Mouse (Mus musculus) intestine, embryonic 15.5 days (tissue): ENCODE data around the gene 2610528A11Rik. TPM values are rescaled to one million over a fixed set of nuclear protein-coding genes. Genes with fewer than 3 reads are reported as not detected.

ENCODE experiments used
- ATAC-seq: fragments of 200-750 bp; cut with Nextera tagmentation; 2 replicates; pipeline ENCODE4 v1.8.0; 2017; ENCODE audit warnings: moderate TSS enrichment, moderate library complexity
- H3K27ac ChIP-seq: fragments of 300-500 bp; sonication (generic); 2 replicates; pipeline ENCODE4 v1.5.1; 2015; ENCODE audit warnings: mild to moderate bottlenecking, inconsistent platforms
- H3K27me3 ChIP-seq: fragments of 300-500 bp; sonication (generic); replicated peaks from 2 replicates; pipeline ENCODE4 v1.6.1; 2015; ENCODE audit warnings: inconsistent platforms
- H3K36me3 ChIP-seq: fragments of 300-500 bp; sonication (generic); 2 replicates; pipeline ENCODE4 v1.6.1; 2015; ENCODE audit warnings: inconsistent platforms
- H3K4me1 ChIP-seq: fragments of 300-500 bp; sonication (generic); replicated peaks from 2 replicates; pipeline ENCODE4 v1.6.1; 2015; ENCODE audit warnings: inconsistent platforms
- H3K4me2 ChIP-seq: fragments of 300-500 bp; sonication (generic); replicated peaks from 2 replicates; pipeline ENCODE4 v1.6.1; 2015; ENCODE audit warnings: mild to moderate bottlenecking, inconsistent platforms
- H3K4me3 ChIP-seq: fragments of 300-500 bp; sonication (generic); replicated peaks from 2 replicates; pipeline ENCODE4 v1.5.1; 2015; ENCODE audit warnings: inconsistent platforms
- H3K9ac ChIP-seq: fragments of 300-500 bp; sonication (generic); 2 replicates; pipeline ENCODE4 v1.6.1; 2015; ENCODE audit warnings: inconsistent platforms
- H3K9me3 ChIP-seq: fragments of 300-500 bp; sonication (generic); 2 replicates; pipeline ENCODE4 v1.6.1; 2016; ENCODE audit warnings: inconsistent platforms
- WGBS: fragments of 180-500 bp; shearing (Covaris S2); methylation state at CpG from one replicate; pipeline ENCODE4 v1.1.7; 2015; 5-methylcytosine and 5-hydroxymethylcytosine counted together
- polyA plus RNA-seq: library from polyadenylated mRNA; unstranded; fragments of >200 nt; fragmentation: Nextera tagmentation; extraction: Ambion mirVana; gene quantifications from 2 replicates; pipeline ENCODE4 v1.2.1, GENCODE M21; 2015

The 2610528A11Rik gene
- polyA plus RNA-seq, 1 experiment from 2014 or later = 59.7 TPM

DNA sequence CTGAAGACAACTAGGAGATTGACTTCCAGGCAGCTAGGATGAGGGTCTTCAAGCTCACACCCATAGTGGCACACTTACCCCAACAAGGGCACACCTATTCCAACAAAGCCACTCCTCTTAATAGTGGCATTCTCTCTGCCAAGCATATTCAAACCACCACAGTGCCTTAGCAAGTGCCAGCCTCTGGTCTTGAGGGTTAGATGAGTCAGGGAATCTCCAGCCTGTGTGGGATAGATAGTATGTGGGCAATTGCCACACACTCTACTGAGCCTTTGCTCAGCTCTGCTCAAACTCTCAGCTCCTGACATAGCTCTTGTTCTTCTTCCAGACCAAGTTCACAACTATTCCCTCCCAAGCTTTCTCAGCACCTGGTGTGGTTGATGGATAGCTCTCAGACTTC is 2.5 kb downstream of the 2610528A11Rik start:
- Histone ChIP-seq H3K4me3 (no peak overlapping the region), H3K27me3 (no peaks in the 10 kb centered on the region), H3K9me3 (no peaks in the 10 kb centered on the region), H3K36me3 (no peaks in the 10 kb centered on the region), H3K4me2 (no peak overlapping the region), H3K4me1 (no peaks in the 10 kb centered on the region), H3K9ac (no peak overlapping the region), H3K27ac (no peak overlapping the region)
- ATAC-seq = no peak

DNA sequence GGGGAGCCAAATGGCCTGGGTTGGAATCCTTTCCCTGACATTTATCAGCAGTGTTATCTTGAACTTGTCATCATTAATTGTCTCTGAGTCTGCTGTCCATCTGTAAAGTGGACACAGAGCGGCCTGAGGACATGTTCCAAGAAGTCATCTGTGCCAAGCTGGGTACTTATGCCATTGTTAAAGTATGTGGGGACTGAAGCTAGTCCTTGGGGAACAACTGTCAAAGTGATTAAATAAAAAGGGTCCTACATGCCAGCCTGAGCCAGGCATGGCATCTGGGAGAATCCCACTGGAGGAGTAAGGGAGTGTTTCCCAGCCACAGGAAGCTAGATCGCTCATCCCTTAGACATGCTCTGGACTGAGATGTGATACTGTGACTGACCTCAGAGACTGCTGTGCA is 3.4 kb downstream of the 2610528A11Rik start:
- H3K27ac ChIP-seq = 0 out of 2 replicates have a peak overlapping the region, but pooled peaks have one; percentile 38
- H3K4me1 ChIP-seq = no peaks in the 10 kb centered on the region
- H3K4me2 ChIP-seq = no peak overlapping the region
- ATAC-seq = peak; percentile 6; the same call in 1 of the 2 replicates
- H3K9me3 ChIP-seq = no peaks in the 10 kb centered on the region
- no peaks in the 10 kb centered on the region for H3K27me3 ChIP-seq
- no peak overlapping the region for H3K9ac ChIP-seq
- no peak overlapping the region for H3K4me3 ChIP-seq
- WGBS = 57% methylated on average over 2 of the region's 2 CpGs
- no peaks in the 10 kb centered on the region for H3K36me3 ChIP-seq

DNA sequence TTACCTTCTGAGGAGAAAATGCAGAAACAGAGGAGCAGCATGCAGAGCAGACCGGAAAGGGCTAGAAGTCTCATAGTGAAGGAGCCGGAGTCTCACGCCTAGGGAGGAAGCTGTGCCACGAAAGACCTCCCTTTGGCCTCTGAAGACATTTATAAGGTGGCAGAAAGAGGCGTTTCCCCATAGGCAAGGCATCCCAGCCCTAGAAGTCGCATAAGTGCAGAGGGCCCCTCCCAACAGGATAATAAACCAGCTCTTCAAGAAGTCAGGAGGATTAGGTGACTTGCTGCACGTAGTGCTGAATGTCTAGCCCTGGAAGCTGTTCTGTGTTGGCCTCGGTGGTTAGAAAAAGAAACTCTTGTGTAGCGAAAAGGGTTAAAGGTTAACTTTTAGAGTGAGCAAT is 3.8 kb downstream of the 2610528A11Rik start:
- H3K27ac ChIP-seq = 0 out of 2 replicates have a peak overlapping the region, but pooled peaks have one; percentile 38
- 12% methylated on average over 9 of the region's 9 CpGs for WGBS
- no peaks in the 10 kb centered on the region for H3K9me3 ChIP-seq
- peak overlapping the region; percentile 33 for H3K4me2 ChIP-seq
- peak; percentile 93 for ATAC-seq
- no peaks in the 10 kb centered on the region for H3K4me1 ChIP-seq
- no peaks in the 10 kb centered on the region for H3K36me3 ChIP-seq
- H3K9ac ChIP-seq = no peak overlapping the region
- H3K27me3 ChIP-seq = no peaks in the 10 kb centered on the region
- H3K4me3 ChIP-seq = peak overlapping the region; percentile 10; the same call in 1 of the 2 replicates

DNA sequence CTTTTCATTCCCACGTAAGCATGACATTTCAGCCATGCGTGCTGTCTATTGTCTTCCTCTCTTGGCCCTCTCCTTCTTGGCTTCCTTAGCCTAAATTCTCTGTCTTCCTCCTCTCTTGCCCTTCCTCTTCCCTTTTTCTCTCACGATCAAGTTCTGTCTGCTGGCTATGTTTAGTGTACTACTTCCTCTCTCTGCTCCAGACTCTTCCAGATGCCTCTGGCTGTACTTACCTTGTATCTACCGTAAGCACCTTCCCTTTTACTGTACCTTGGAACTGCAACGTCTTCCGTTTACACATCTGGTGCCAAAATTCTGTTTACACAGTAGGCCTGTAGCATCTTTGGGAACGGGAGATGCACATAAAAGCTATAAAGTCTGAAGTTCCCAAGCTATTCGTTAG is 4.4 kb downstream of the 2610528A11Rik start:
- Histone ChIP-seq H3K27me3 (no peaks in the 10 kb centered on the region), H3K4me3 (peak overlapping the region; percentile 10; the same call in 1 of the 2 replicates), H3K9ac (no peak overlapping the region), H3K4me2 (peak overlapping the region; percentile 33), H3K36me3 (no peaks in the 10 kb centered on the region), H3K4me1 (no peaks in the 10 kb centered on the region), H3K27ac (no peak overlapping the region), H3K9me3 (no peaks in the 10 kb centered on the region)
- peak; percentile 60 for ATAC-seq
- WGBS = 36% methylated on average over 8 of the region's 8 CpGs

DNA sequence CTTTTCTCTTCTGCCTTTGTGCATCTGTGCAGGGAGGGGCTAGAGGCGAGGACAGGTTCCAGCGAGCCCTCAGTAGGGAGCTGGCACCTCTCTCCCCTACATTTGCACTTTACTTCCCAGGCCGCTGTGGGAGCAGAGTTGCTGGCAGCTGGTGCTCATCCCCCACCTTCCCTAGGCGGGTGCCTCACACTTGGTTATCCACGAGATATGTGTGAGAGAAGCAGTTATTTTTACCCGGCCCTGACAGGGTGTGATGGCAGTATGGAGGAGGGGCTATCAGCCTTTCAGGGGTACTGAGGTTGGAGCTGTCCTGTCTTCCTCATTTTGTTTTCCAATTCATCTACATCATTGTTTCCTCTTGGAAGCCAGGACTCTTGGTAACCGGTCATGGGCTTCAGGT is 8.0 kb downstream of the 2610528A11Rik start:
- 29% methylated on average over 7 of the region's 7 CpGs for WGBS
- Histone ChIP-seq H3K4me3 (no peak overlapping the region), H3K4me1 (no peaks in the 10 kb centered on the region), H3K4me2 (no peak overlapping the region), H3K27ac (no peak overlapping the region), H3K9ac (no peak overlapping the region), H3K9me3 (no peaks in the 10 kb centered on the region), H3K36me3 (no peaks in the 10 kb centered on the region), H3K27me3 (no peaks in the 10 kb centered on the region)
- no peak for ATAC-seq

DNA sequence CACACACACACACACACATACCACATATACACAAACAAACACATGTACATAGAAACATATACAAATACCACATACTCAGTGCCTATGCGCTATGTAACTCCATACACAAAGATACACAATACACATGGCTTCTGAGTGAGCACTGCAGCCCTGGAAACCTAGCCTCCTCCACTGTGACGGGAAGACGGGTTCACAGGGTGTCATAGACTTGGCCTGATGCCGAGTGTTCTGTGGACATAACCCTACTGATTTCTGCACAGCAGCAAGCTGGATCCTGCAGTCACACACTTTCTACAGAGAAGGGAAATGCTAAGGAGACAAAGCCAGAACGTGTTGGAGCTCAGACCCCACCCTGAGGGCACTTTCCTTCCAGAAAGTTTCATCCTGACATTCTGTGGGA is 9.1 kb downstream of the 2610528A11Rik start:
- H3K4me2 ChIP-seq = no peak overlapping the region
- no peak overlapping the region for H3K9ac ChIP-seq
- H3K9me3 ChIP-seq = no peaks in the 10 kb centered on the region
- no peak for ATAC-seq
- no peaks in the 10 kb centered on the region for H3K27me3 ChIP-seq
- H3K27ac ChIP-seq = no peak overlapping the region
- no peak overlapping the region for H3K4me3 ChIP-seq
- H3K4me1 ChIP-seq = no peaks in the 10 kb centered on the region
- H3K36me3 ChIP-seq = no peaks in the 10 kb centered on the region
- 45% methylated on average over 5 of the region's 5 CpGs for WGBS

DNA sequence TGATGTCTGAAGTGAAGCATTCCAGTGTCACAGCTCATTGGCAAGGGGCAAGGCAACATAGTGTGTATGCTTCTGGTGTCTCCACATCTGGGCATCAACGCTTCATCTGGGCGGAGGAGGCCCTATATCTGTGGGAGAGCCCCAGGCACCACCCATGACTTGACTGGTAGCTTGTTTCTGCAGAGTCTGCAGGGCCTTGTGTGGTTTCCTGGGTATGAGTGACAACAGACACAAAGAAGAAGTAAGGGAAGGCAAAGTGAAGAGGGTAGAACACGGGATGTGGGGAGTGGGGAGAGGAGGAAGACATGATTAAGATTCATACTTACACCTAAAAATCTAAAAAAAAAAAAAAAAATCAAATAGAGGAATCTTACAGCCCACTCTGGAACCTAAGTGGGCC is 11.3 kb downstream of the 2610528A11Rik start:
- no peaks in the 10 kb centered on the region for H3K9me3 ChIP-seq
- no peaks in the 10 kb centered on the region for H3K4me1 ChIP-seq
- H3K27ac ChIP-seq = no peak overlapping the region
- no peak overlapping the region for H3K4me3 ChIP-seq
- no peaks in the 10 kb centered on the region for H3K36me3 ChIP-seq
- WGBS = 89% methylated on average over 3 of the region's 3 CpGs
- H3K9ac ChIP-seq = no peak overlapping the region
- ATAC-seq = no peak
- 0 out of 2 replicates have a peak, but pooled peaks cover 9% of the 10 kb centered on the region for H3K27me3 ChIP-seq
- no peak overlapping the region for H3K4me2 ChIP-seq

DNA sequence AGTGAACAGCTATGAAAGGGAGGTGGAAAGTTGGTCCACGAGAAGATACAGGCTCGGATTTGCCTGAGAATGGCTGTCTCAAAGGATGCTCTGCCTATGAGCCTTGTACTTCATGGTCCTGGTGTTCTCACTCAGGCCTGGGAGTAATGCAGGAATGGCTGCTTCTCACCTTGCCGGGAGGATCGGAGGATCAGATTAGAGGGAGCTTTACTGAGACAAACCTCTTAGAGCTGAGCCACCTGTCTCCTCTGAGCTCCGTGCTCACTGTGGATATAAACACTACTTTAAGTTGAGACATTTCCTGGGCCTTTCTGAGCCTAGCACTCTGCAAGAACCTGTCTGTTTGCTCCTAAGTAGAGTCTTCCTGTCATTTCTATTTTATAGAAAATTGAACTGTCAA is 12.3 kb downstream of the 2610528A11Rik start:
- Histone ChIP-seq H3K9me3 (no peaks in the 10 kb centered on the region), H3K36me3 (no peaks in the 10 kb centered on the region), H3K27ac (no peak overlapping the region), H3K4me2 (no peak overlapping the region), H3K4me1 (no peaks in the 10 kb centered on the region), H3K4me3 (no peak overlapping the region), H3K27me3 (0 out of 2 replicates have a peak, but pooled peaks cover 15% of the 10 kb centered on the region), H3K9ac (no peak overlapping the region)
- no peak for ATAC-seq
- WGBS = 65% methylated on average over 5 of the region's 5 CpGs

DNA sequence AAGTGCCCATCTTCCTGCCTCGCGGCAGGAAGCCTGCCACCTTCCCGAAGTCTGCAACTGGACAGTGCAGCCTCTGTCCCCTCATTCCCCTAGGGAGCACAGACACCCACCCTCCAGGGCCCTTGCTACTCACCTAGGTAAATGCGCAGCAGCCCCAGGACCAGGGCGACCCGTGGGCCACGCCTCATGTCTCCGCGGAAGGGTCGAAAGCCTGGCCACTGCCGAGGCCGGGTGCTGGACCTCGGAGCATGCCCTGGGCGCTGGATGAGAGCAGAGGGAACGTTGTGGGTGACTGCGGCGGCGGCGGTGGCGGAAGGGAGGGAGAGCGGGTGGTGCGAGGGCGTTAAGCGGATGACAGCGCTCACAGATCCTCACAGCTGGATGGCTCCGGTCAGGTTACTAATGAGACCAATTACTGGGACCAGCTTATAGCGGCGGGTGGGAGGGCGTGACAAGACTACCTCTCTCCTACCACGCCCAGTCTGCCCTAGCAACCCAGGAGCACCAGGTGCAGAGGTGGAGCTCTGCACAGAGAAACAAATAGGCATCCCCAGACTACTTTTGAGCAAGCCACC is 15.8 kb downstream of the 2610528A11Rik start, which contains the start of gene Cdhr1:
TSS of gene Cdhr1 (minus strand) at position 392 of the 575 bp plus-strand sequence.
- H3K9me3 ChIP-seq = no peaks in the 10 kb centered on the region
- H3K27ac ChIP-seq = no peak within 1 kb of the TSS
- H3K4me2 ChIP-seq = peak within 1 kb of the TSS; percentile 58
- under 1% methylated on average over 30 of the region's 30 CpGs for WGBS
- 0 out of 2 replicates have a peak, but pooled peaks cover 15% of the 10 kb centered on the region for H3K27me3 ChIP-seq
- H3K4me1 ChIP-seq = no peaks in the 10 kb centered on the region
- H3K9ac ChIP-seq = no peak within 1 kb of the TSS
- peak; percentile 88 for ATAC-seq
- no peaks in the 10 kb centered on the region for H3K36me3 ChIP-seq
- H3K4me3 ChIP-seq = peak within 1 kb of the TSS; percentile 22

DNA sequence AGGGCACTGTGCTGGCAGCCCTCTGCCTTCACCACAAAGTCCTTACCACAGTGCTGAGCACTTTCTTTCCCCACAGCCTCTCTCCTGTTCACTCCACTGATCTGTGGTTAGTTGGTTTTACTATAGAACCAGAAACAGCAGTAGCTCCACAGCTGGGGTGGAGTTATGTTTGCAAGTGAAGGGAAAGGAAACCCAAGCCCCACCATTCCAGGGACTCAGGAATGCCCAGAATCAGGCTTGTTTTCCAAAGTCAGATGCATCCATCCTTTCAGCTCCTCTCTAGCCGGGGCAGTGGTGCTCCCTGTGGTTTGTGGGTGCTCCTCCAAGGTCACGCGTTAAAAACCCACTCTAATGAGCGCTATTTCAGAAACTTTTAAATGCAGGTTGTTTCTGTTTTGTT is 18.3 kb downstream of the 2610528A11Rik start:
- 80% methylated on average over 4 of the region's 4 CpGs for WGBS
- Histone ChIP-seq H3K27me3 (0 out of 2 replicates have a peak, but pooled peaks cover 15% of the 10 kb centered on the region), H3K27ac (no peak overlapping the region), H3K36me3 (no peaks in the 10 kb centered on the region), H3K4me3 (no peak overlapping the region), H3K4me1 (no peaks in the 10 kb centered on the region), H3K9ac (no peak overlapping the region), H3K4me2 (no peak overlapping the region), H3K9me3 (no peaks in the 10 kb centered on the region)
- ATAC-seq = no peak

DNA sequence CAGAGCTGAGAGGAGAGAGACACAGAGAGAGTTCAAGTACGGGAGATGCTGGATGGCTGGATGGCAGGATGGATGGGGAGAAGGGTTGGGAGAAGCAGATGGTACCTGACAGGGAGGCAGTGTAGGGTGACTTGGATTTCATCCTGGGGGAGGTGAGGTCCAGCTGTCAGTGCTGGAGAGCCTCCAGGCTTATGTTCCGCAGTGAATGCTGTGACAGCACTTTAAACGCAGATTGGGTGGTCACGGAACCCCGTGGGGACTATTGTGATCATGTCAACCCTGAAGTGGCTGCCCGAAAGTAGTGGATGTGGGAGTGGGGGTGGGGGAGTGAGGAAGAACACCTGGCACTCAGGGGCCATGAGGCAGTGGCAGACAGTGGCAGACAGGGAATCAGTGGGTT is 19.4 kb downstream of the 2610528A11Rik start:
- Histone ChIP-seq H3K4me1 (no peaks in the 10 kb centered on the region), H3K27me3 (0 out of 2 replicates have a peak, but pooled peaks cover 15% of the 10 kb centered on the region), H3K9me3 (no peaks in the 10 kb centered on the region), H3K27ac (no peak overlapping the region), H3K9ac (no peak overlapping the region), H3K4me2 (no peak overlapping the region), H3K36me3 (no peaks in the 10 kb centered on the region), H3K4me3 (no peak overlapping the region)
- ATAC-seq = no peak
- WGBS = 71% methylated on average over 6 of the region's 6 CpGs

DNA sequence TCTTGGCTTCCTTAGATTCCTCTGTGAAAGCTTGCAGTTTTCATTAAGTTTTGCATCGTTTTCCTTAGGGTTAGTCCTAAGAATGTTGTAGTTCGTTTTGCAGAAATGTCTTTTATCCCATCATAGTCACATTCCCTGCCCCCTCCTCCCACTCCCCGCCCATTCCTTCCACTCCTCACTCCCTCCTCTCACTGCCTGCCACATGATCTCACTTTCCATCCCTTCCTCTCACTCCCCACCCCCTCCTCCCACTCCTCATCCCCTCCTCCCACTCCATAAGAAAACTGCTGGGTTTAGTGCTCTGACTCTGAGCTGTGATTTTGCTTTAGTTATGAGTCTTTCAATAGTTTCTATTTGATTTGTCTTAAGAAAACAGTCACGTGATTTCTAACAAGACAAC is 30.1 kb downstream of the 2610528A11Rik start:
- Histone ChIP-seq H3K4me3 (no peak overlapping the region), H3K4me1 (no peaks in the 10 kb centered on the region), H3K27ac (no peak overlapping the region), H3K27me3 (no peaks in the 10 kb centered on the region), H3K9ac (no peak overlapping the region), H3K4me2 (no peak overlapping the region), H3K36me3 (no peaks in the 10 kb centered on the region), H3K9me3 (no peaks in the 10 kb centered on the region)
- no peak for ATAC-seq
- 36% methylated on average over 4 of the region's 4 CpGs for WGBS

DNA sequence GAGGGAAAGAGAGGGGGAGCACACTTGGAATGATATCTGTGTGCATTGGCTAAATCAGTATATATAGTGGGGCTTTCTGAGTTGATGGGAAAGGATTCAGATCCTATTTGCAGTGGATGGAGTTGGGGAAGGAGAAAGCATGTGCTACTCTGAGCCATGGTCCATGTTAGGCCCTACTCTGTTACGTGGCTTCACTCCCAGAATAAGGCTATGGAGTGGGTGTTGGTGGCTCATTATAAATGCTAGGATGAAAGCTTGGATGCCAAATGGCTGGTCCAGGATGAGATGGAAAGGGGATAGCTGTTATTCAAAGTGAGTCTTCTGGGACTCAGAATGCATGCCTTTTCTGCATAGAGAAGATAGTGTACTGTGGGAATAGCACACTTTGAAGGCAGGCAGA is 33.1 kb downstream of the 2610528A11Rik start:
- Histone ChIP-seq H3K9ac (no peak overlapping the region), H3K4me1 (no peaks in the 10 kb centered on the region), H3K27ac (no peak overlapping the region), H3K4me2 (no peak overlapping the region), H3K27me3 (no peaks in the 10 kb centered on the region), H3K36me3 (no peaks in the 10 kb centered on the region), H3K4me3 (no peak overlapping the region), H3K9me3 (no peaks in the 10 kb centered on the region)
- 91% methylated on average over 1 of the region's 1 CpGs for WGBS
- ATAC-seq = no peak
